Mouse (Mus musculus) right cerebral cortex, postnatal 25 days (tissue): ENCODE data around the gene Lin54.

Experiments used
- DNase-seq: peaks from one replicate; pipeline ENCODE4 v3.0.0; 2022

Gene Lin54

GRCm38 (mm10) chr5:100415761-100416590, 84.5 kb downstream of the Lin54 start, which contains the start of gene Sec31a:
Sec31a (minus strand) TSS chr5:100416234.
- DNase-seq, result peak; percentile 99

GRCm38 (mm10) chr5:100414474-100415196, 85.8 kb downstream of the Lin54 start:
- no peak for DNase-seq

- no peak for DNase-seq
These were observed 87.6 kb downstream of the Lin54 start for GRCm38 (mm10) chr5:100412886-100413285.

- DNase-seq, result no peak
These were observed 90.2 kb downstream of the Lin54 start for GRCm38 (mm10) chr5:100410281-100410680.

- DNase-seq, result no peak
These were observed 92.0 kb downstream of the Lin54 start for GRCm38 (mm10) chr5:100408485-100408884.

- DNase-seq, result no peak
These were observed 103.7 kb downstream of the Lin54 start for GRCm38 (mm10) chr5:100396753-100397152.

- DNase-seq, result no peak
These were observed 106.8 kb downstream of the Lin54 start for GRCm38 (mm10) chr5:100393681-100394080.

GRCm38 (mm10) chr5:100392436-100392955, 107.9 kb downstream of the Lin54 start:
- no peak for DNase-seq
